Mouse (Mus musculus) MEL (cell line): ENCODE measurements around the gene Hoxd10. TPM values are rescaled to one million over a fixed set of nuclear protein-coding genes. Genes with fewer than 3 reads are reported as not detected.

Source experiments
- DNase-seq: peaks from one replicate; pipeline ENCODE4 v3.0.0; 2011; ENCODE audit warnings: low read depth, low spot score
- H3K27ac ChIP-seq: 2 replicates; pipeline ENCODE4 v1.5.1; 2012; ENCODE audit warnings: low read depth, mild to moderate bottlenecking, control low read depth, low read length, moderate library complexity; ENCODE audit not compliant: control insufficient read depth
- H3K27me3 ChIP-seq, 2 experiments: fragments of 150-350 bp in 1 of 2; sonication (generic) in 1 of 2; 2 replicates each; pipeline ENCODE4 v1.6.1; 2012; ENCODE audit warnings: low read length in 2 of 2, mild to moderate bottlenecking in 2 of 2, improper control_type of control experiment in 1 of 2, moderate library complexity in 1 of 2; ENCODE audit not compliant: insufficient read depth in 2 of 2, control insufficient read depth in 1 of 2
- H3K36me3 ChIP-seq, 2 experiments: 2 replicates each; pipeline ENCODE4 v1.6.1; 2012 to 2014; ENCODE audit warnings: low read length in 2 of 2, improper control_type of control experiment in 1 of 2, inconsistent platforms in 1 of 2, mild to moderate bottlenecking in 1 of 2; ENCODE audit not compliant: insufficient read depth in 2 of 2, control insufficient read depth in 1 of 2
- H3K4me1 ChIP-seq, 2 experiments: fragments of 150-350 bp in 1 of 2; sonication (generic) in 1 of 2; 2 replicates each; pipeline ENCODE4 v1.6.1; 2012; ENCODE audit warnings: low read length in 2 of 2, improper control_type of control experiment in 1 of 2, mild to moderate bottlenecking in 1 of 2; ENCODE audit not compliant: insufficient read depth in 2 of 2, control insufficient read depth in 1 of 2
- H3K4me3 ChIP-seq, 2 experiments: fragments of 150-350 bp in 1 of 2; sonication (generic) in 1 of 2; 2 replicates each; pipeline ENCODE4 v1.5.1; 2012; ENCODE audit warnings: low read depth in 2 of 2, low read length in 2 of 2, mild to moderate bottlenecking in 2 of 2, moderate library complexity in 2 of 2, control low read depth in 1 of 2, improper control_type of control experiment in 1 of 2; ENCODE audit not compliant: control insufficient read depth in 1 of 2, insufficient read depth in 1 of 2
- H3K79me2 ChIP-seq: 2 replicates; pipeline ENCODE4 v1.6.1; 2012; ENCODE audit warnings: mild to moderate bottlenecking, low read length, moderate library complexity; ENCODE audit not compliant: control insufficient read depth, poor library complexity, insufficient read depth
- H3K9ac ChIP-seq: 2 replicates; pipeline ENCODE4 v1.6.1; 2012; ENCODE audit warnings: low read depth, mild to moderate bottlenecking, control low read depth, low read length, moderate library complexity; ENCODE audit not compliant: control insufficient read depth, poor library complexity, severe bottlenecking
- H3K9me3 ChIP-seq: fragments of 150-350 bp; sonication (generic); replicated peaks from 2 replicates; pipeline ENCODE4 v1.6.1; 2012; ENCODE audit warnings: mild to moderate bottlenecking, low read length, improper control_type of control experiment, moderate library complexity; ENCODE audit not compliant: insufficient read depth
- BHLHE40 ChIP-seq: IDR thresholded peaks from 2 replicates; pipeline ENCODE4 v1.6.1; 2012; ENCODE audit warnings: low read depth, mild to moderate bottlenecking, inconsistent platforms, low read length, improper control_type of control experiment, borderline replicate concordance
- E2F4 ChIP-seq: IDR thresholded peaks from 2 replicates; pipeline ENCODE4 v1.6.1; 2011; ENCODE audit warnings: low read depth, low read length, improper control_type of control experiment, borderline replicate concordance
- EP300 ChIP-seq, 2 experiments: IDR thresholded peaks; 2 replicates each; pipeline ENCODE4 v1.6.1; 2011; ENCODE audit warnings: improper control_type of control experiment in 2 of 2, low read length in 2 of 2, low read depth in 1 of 2, mild to moderate bottlenecking in 1 of 2
- ETS1 ChIP-seq: IDR thresholded peaks from 2 replicates; pipeline ENCODE4 v1.6.1; 2012; ENCODE audit warnings: low read depth, mild to moderate bottlenecking, inconsistent platforms, low read length, improper control_type of control experiment, moderate library complexity
- GABPA ChIP-seq: IDR thresholded peaks from 2 replicates; pipeline ENCODE4 v1.6.1; 2012; ENCODE audit warnings: low read depth, mild to moderate bottlenecking, inconsistent platforms, low read length, improper control_type of control experiment, moderate library complexity
- JUND ChIP-seq: IDR thresholded peaks from 2 replicates; pipeline ENCODE4 v1.6.1; 2011; ENCODE audit warnings: low read depth, mild to moderate bottlenecking, improper control_type of control experiment, low read length
- MAFK ChIP-seq: IDR thresholded peaks from 2 replicates; pipeline ENCODE4 v1.6.1; 2011; ENCODE audit warnings: low read depth, mild to moderate bottlenecking, low read length, improper control_type of control experiment, borderline replicate concordance
- MXI1 ChIP-seq: IDR thresholded peaks from 2 replicates; pipeline ENCODE4 v1.6.1; 2011; ENCODE audit warnings: mild to moderate bottlenecking, low read depth, low read length, improper control_type of control experiment
- POLR2AphosphoS2 ChIP-seq: IDR thresholded peaks from 2 replicates; pipeline ENCODE4 v1.6.1; 2011; ENCODE audit warnings: low read length, improper control_type of control experiment
- POLR2AphosphoS5 ChIP-seq: IDR thresholded peaks from 2 replicates; pipeline ENCODE4 v1.6.1; 2012; ENCODE audit warnings: low read depth, borderline replicate concordance, mild to moderate bottlenecking, inconsistent platforms, low read length, moderate library complexity, mixed read lengths
- RAD21 ChIP-seq: IDR thresholded peaks from 2 replicates; pipeline ENCODE4 v1.6.1; 2011; ENCODE audit warnings: mild to moderate bottlenecking, low read depth, low read length, improper control_type of control experiment
- SIN3A ChIP-seq: IDR thresholded peaks from 2 replicates; pipeline ENCODE4 v1.6.1; 2012; ENCODE audit warnings: low read length, improper control_type of control experiment, inconsistent platforms
- SMC3 ChIP-seq: IDR thresholded peaks from 2 replicates; pipeline ENCODE4 v1.6.1; 2011; ENCODE audit warnings: low read depth, low read length, improper control_type of control experiment
- TBP ChIP-seq: IDR thresholded peaks from 2 replicates; pipeline ENCODE4 v1.8.0; 2011; ENCODE audit warnings: low read depth, low read length, improper control_type of control experiment
- UBTF ChIP-seq: IDR thresholded peaks from 2 replicates; pipeline ENCODE4 v1.6.1; 2012; ENCODE audit warnings: low read depth, mild to moderate bottlenecking, inconsistent platforms, low read length, improper control_type of control experiment, moderate library complexity, borderline replicate concordance; ENCODE audit not compliant: insufficient read depth
- ZNF384 ChIP-seq: IDR thresholded peaks from 2 replicates; pipeline ENCODE4 v1.6.1; 2012; ENCODE audit warnings: low read depth, mild to moderate bottlenecking, inconsistent platforms, low read length, improper control_type of control experiment
- polyA plus RNA-seq, 2 experiments: library from polyadenylated mRNA; stranded (reverse) in 1 of 2; unstranded in 1 of 2; fragments of >175 nt in 1 of 2; fragments of >200 nt in 1 of 2; gene quantifications; 2 replicates each; pipeline versions ENCODE4 v1.2.1 to v1.2.4; 2012; ENCODE audit warnings: low replicate concordance in 2 of 2, low read depth in 1 of 2; ENCODE audit not compliant: insufficient read length in 2 of 2, insufficient read depth in 1 of 2, missing spikeins in 1 of 2
- total RNA-seq: library from RNA; depleted of rRNA; stranded (reverse); fragments of 300-350 nt; gene quantifications from 2 replicates; pipeline ENCODE4 v1.2.3, GENCODE M21; 2012; rRNA removed

Hoxd10 gene
- total and polyA plus RNA-seq, 3 experiments: not detected

DNA sequence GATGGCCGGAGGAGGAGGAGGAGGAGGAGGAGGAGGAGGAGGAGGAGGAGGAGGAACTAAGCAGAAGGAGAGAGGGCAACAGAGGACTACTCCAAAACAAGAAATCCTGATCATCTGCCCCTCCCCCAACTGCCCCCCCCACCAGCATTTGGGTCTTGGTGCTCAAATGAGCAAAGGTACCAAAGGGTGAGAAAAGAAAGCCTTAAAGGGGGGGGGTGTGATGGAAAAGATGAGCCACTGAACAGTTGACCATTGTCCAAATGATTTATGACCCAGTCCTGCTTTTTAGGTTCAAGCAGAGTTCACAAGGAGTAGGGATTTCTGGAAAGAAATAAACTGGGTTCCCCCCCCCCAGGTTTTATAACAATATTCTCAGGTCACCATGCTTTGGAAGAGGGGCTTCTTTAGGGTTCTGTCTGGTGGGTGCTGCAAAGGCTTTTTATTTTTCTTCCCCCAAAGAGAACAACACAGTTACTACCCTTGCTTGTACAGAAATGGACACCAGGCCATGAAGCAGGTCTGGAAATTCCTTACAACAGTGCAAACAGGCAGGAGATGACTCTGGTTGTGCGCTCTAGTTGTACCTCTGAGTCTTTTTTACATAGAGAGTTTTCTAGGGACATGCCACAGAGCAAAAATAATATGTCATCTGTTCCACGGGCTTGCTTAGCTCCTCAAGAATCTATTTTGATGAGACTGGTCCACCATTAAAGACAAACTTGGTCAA lies 49.7 kb downstream of the Hoxd10 start:
- H3K27ac ChIP-seq: no peak overlapping the region
- H3K9me3 ChIP-seq: no peaks in the 10 kb centered on the region
- H3K4me1 ChIP-seq: no peaks in the 10 kb centered on the region

GRCm38 (mm10) chr2:74741979-74742277 lies 50.2 kb downstream of the Hoxd10 start:
- DNase-seq: no peak
- no peak overlapping the region for H3K9ac ChIP-seq
- H3K27me3 ChIP-seq: peaks cover 0 to 2% of the 10 kb centered on the region in 2 experiments; a peak in 3 of 4 replicates

More for the DNA sequence above, 49.7 kb downstream of the Hoxd10 start:
- Histone ChIP-seq H3K79me2 (no peaks in the 10 kb centered on the region), H3K4me3 (no peak overlapping the region), H3K36me3 (no peaks in the 10 kb centered on the region), H3K27me3 (peaks cover 0 to 2% of the 10 kb centered on the region in 2 experiments; a peak in 3 of 4 replicates), H3K9ac (no peak overlapping the region)
- DNase-seq: no peak
- no peak for TF ChIP-seq RAD21
- TF ChIP-seq MXI1: no peak
- no peak for TF ChIP-seq ZNF384
- no peak for TF ChIP-seq POLR2AphosphoS2
- TF ChIP-seq E2F4: no peak
- TF ChIP-seq JUND: no peak
- TF ChIP-seq SMC3: no peak
- no peak for TF ChIP-seq BHLHE40
- TF ChIP-seq MAFK: no peak
- TF ChIP-seq GABPA: no peak
- no peak for TF ChIP-seq SIN3A
- no peak for TF ChIP-seq POLR2AphosphoS5
- no peak for TF ChIP-seq ETS1
- no peak for TF ChIP-seq UBTF

More at GRCm38 (mm10) chr2:74741979-74742277, 50.2 kb downstream of the Hoxd10 start:
- TF ChIP-seq EP300 (IDR thresholded peaks at IDR 0.05; ENCODE audit: low read depth in 1 of 2, low read length in 2 of 2) (no peak), TBP (no peak)
- Histone ChIP-seq H3K9me3 (no peaks in the 10 kb centered on the region), H3K27ac (no peak overlapping the region), H3K4me1 (no peaks in the 10 kb centered on the region), H3K79me2 (no peaks in the 10 kb centered on the region), H3K4me3 (no peak overlapping the region), H3K36me3 (no peaks in the 10 kb centered on the region)

Other genes with a start within 250 kb of the Hoxd10 start
- 35.5 and 36.1 TPM in 2 replicates for gene Lnpk, start 112.5 kb upstream of the Hoxd10 start, total RNA-seq
- 10 to 100 TPM in 1 of 2 experiments, not detected in 1; 35.5 TPM for gene Lnpk, start 112.5 kb upstream of the Hoxd10 start, polyA plus RNA-seq
- not detected in 2 replicates for gene Evx2, start 32.4 kb upstream of the Hoxd10 start, total RNA-seq
- not detected for gene Evx2, start 32.4 kb upstream of the Hoxd10 start, polyA plus RNA-seq
- gene Hoxd13, start 23.6 kb upstream of the Hoxd10 start, total RNA-seq: not detected in 2 replicates
- not detected for gene Hoxd13, start 23.6 kb upstream of the Hoxd10 start, polyA plus RNA-seq
- gene Hoxd12, start 16.9 kb upstream of the Hoxd10 start, total RNA-seq: not detected in 2 replicates
- not detected for gene Hoxd12, start 16.9 kb upstream of the Hoxd10 start, polyA plus RNA-seq
- gene Hoxd11, start 12.4 kb upstream of the Hoxd10 start, total RNA-seq: not detected in 2 replicates
- gene Hoxd11, start 12.4 kb upstream of the Hoxd10 start, polyA plus RNA-seq: not detected
- not detected in 2 replicates for gene Hoxd9, start 5.8 kb downstream of the Hoxd10 start, total RNA-seq
- gene Hoxd9, start 5.8 kb downstream of the Hoxd10 start, polyA plus RNA-seq: not detected
- gene Hoxd8, start 12.7 kb downstream of the Hoxd10 start, total RNA-seq: 4.7 and 5.4 TPM in 2 replicates
- 1 to 10 TPM in 1 of 2 experiments, not detected in 1; 7.4 TPM for gene Hoxd8, start 12.7 kb downstream of the Hoxd10 start, polyA plus RNA-seq
- gene Hoxd3, start 20.0 kb downstream of the Hoxd10 start, total RNA-seq: not detected in 2 replicates
- not detected for gene Hoxd3, start 20.0 kb downstream of the Hoxd10 start, polyA plus RNA-seq
- not detected in 2 replicates for gene Hoxd4, start 20.0 kb downstream of the Hoxd10 start, total RNA-seq
- not detected for gene Hoxd4, start 20.0 kb downstream of the Hoxd10 start, polyA plus RNA-seq
- gene Gm28230, start 34.8 kb downstream of the Hoxd10 start, total RNA-seq: not detected in 2 replicates
- gene Gm28230, start 34.8 kb downstream of the Hoxd10 start, polyA plus RNA-seq: not detected
- not detected in 2 replicates for gene Hoxd1, start 71.1 kb downstream of the Hoxd10 start, total RNA-seq
- not detected for gene Hoxd1, start 71.1 kb downstream of the Hoxd10 start, polyA plus RNA-seq
- 81.9 and 85.0 TPM in 2 replicates for gene Mtx2, start 133.9 kb downstream of the Hoxd10 start, total RNA-seq
- 1,000 to 10,000 TPM in 1 of 2 experiments, 100 to 1,000 TPM in 1; 152 to 1,244 TPM for gene Mtx2, start 133.9 kb downstream of the Hoxd10 start, polyA plus RNA-seq